Mouse (Mus musculus): ENCODE measurements around the gene Pfas. TPM values are rescaled to one million over a fixed set of nuclear protein-coding genes. Genes with fewer than 3 reads are reported as not detected.

The Pfas gene
- total and polyA plus RNA-seq, 3 experiments, result 63.5 to 149 (median 130) TPM

- TF ChIP-seq MAX (IDR thresholded peaks at IDR 0.05; ENCODE audit: low read length), result no peak
- TF ChIP-seq GABPA (IDR thresholded peaks at IDR 0.05; ENCODE audit: low read depth, low read length), result no peak
- TF ChIP-seq NELFE (IDR thresholded peaks at IDR 0.05; ENCODE audit: low read depth, low read length), result no peak
- no peak for TF ChIP-seq JUND (IDR thresholded peaks at IDR 0.05; ENCODE audit: low read depth, low read length)
- TF ChIP-seq CHD2 (IDR thresholded peaks at IDR 0.05; ENCODE audit: low read length), result no peak
- no peak for TF ChIP-seq POLR2AphosphoS5 (IDR thresholded peaks at IDR 0.05; ENCODE audit: borderline replicate concordance, low read depth, low read length)
- TF ChIP-seq ELF1 (IDR thresholded peaks at IDR 0.05; ENCODE audit: low read depth, low read length), result no peak
- TF ChIP-seq GATA1 (IDR thresholded peaks at IDR 0.05; ENCODE audit: low read depth, low read length), result no peak
- TF ChIP-seq TBP (IDR thresholded peaks at IDR 0.05; ENCODE audit: low read depth, low read length), result no peak
- TF ChIP-seq USF1 (IDR thresholded peaks at IDR 0.05; ENCODE audit: low read depth, low read length), result no peak
- no peak for TF ChIP-seq E2F4 (IDR thresholded peaks at IDR 0.05; ENCODE audit: borderline replicate concordance, low read depth, low read length)
- no peak for TF ChIP-seq MAZ (IDR thresholded peaks at IDR 0.05; ENCODE audit: low read depth, low read length)
- TF ChIP-seq POLR2A (IDR thresholded peaks at IDR 0.05; ENCODE audit: control insufficient read depth in 1 of 2, insufficient read depth in 1 of 2, low read depth in 1 of 2, low read length in 2 of 2, poor library complexity in 1 of 2), result no peak
- TF ChIP-seq MEF2A (IDR thresholded peaks at IDR 0.05; ENCODE audit: extremely low read depth, insufficient replicate concordance, low read depth, low read length, poor library complexity, severe bottlenecking), result no peak
- TF ChIP-seq USF2 (IDR thresholded peaks at IDR 0.05; ENCODE audit: borderline replicate concordance in 1 of 2, insufficient read depth in 1 of 2, low read depth in 1 of 2, low read length in 2 of 2), result no peak
- no peak for TF ChIP-seq ZKSCAN1 (IDR thresholded peaks at IDR 0.05; ENCODE audit: low read depth, low read length)
- no peak for TF ChIP-seq SIN3A (IDR thresholded peaks at IDR 0.05; ENCODE audit: low read length)
- no peak for TF ChIP-seq CTCF (IDR thresholded peaks at IDR 0.05 in 2 of 3, conservative IDR thresholded peaks at IDR 0.05 in 1 of 3; ENCODE audit: control insufficient read depth in 1 of 3, insufficient read depth in 1 of 3, low read depth in 2 of 3, low read length in 3 of 3, poor library complexity in 1 of 3, severe bottlenecking in 1 of 3)
- no peak for TF ChIP-seq BHLHE40 (IDR thresholded peaks at IDR 0.05; ENCODE audit: borderline replicate concordance, low read depth, low read length)
- TF ChIP-seq ZMIZ1 (IDR thresholded peaks at IDR 0.05; ENCODE audit: low read depth, low read length), result no peak
- H3K4me1 ChIP-seq (ENCODE audit: control insufficient read depth in 1 of 2, insufficient read depth in 2 of 2, low read length in 2 of 2), result peaks cover 2 to 16% of the 10 kb centered on the region in 2 experiments
These were observed 8.5 kb upstream of the Pfas start for GRCm38 (mm10) chr11:69016755-69017154.

More at GRCm38 (mm10) chr11:69016755-69017154, 8.5 kb upstream of the Pfas start:
- H3K27ac ChIP-seq (ENCODE audit: control insufficient read depth, low read depth, low read length), result peak overlapping the region; percentile 98
- DNase-seq (ENCODE audit: low read depth, low spot score), result no peak
- H3K27me3 ChIP-seq (ENCODE audit: control insufficient read depth in 1 of 2, insufficient read depth in 2 of 2, low read length in 2 of 2), result no peaks in the 10 kb centered on the region
- peak overlapping the region; percentile 52 to 96 for H3K4me3 ChIP-seq (ENCODE audit: control insufficient read depth in 1 of 2, insufficient read depth in 1 of 2, low read depth in 2 of 2, low read length in 2 of 2)
- peak overlapping the region; percentile 97 for H3K9ac ChIP-seq (ENCODE audit: control insufficient read depth, low read depth, low read length, poor library complexity, severe bottlenecking)
- peaks cover 0 to 11% of the 10 kb centered on the region in 2 experiments; a peak in 2 of 4 replicates for H3K36me3 ChIP-seq (ENCODE audit: control insufficient read depth in 1 of 2, insufficient read depth in 2 of 2, low read length in 2 of 2)
- no peaks in the 10 kb centered on the region for H3K9me3 ChIP-seq (replicated peaks; ENCODE audit: insufficient read depth, low read length)
- H3K79me2 ChIP-seq (ENCODE audit: control insufficient read depth, insufficient read depth, low read length, poor library complexity), result peaks cover 15% of the 10 kb centered on the region

All from MEL (cell line).